Mouse (Mus musculus) neural tube, embryonic 15.5 days (tissue): ENCODE data around the gene Npepps. TPM values are rescaled to one million over a fixed set of nuclear protein-coding genes. Genes with fewer than 3 reads are reported as not detected.
A peak's percentile ranks its signal among the peaks of the same experiment; 100 is the strongest.

ENCODE experiments used
- ATAC-seq: fragments of 200-750 bp; cut with Nextera tagmentation; 2 replicates; pipeline ENCODE4 v1.8.0; 2017; ENCODE audit warnings: mild to moderate bottlenecking, moderate TSS enrichment, moderate library complexity; ENCODE audit not compliant: low FRiP score
- H3K27ac ChIP-seq: fragments of 300-500 bp; sonication (generic); replicated peaks from 2 replicates; pipeline ENCODE4 v1.5.1; 2015; ENCODE audit warnings: mild to moderate bottlenecking, inconsistent platforms
- H3K27me3 ChIP-seq: fragments of 300-500 bp; sonication (generic); replicated peaks from 2 replicates; pipeline ENCODE4 v1.6.1; 2015; ENCODE audit warnings: inconsistent platforms
- H3K36me3 ChIP-seq: fragments of 300-500 bp; sonication (generic); 2 replicates; pipeline ENCODE4 v1.6.1; 2015; ENCODE audit warnings: inconsistent platforms
- H3K4me1 ChIP-seq: fragments of 300-500 bp; sonication (generic); 2 replicates; pipeline ENCODE4 v1.6.1; 2015; ENCODE audit warnings: inconsistent platforms
- H3K4me2 ChIP-seq: fragments of 300-500 bp; sonication (generic); 2 replicates; pipeline ENCODE4 v1.6.1; 2015; ENCODE audit warnings: inconsistent platforms, mild to moderate bottlenecking, moderate library complexity
- H3K4me3 ChIP-seq: fragments of 300-500 bp; sonication (generic); replicated peaks from 2 replicates; pipeline ENCODE4 v1.5.1; 2015; ENCODE audit warnings: mild to moderate bottlenecking, inconsistent platforms
- H3K9ac ChIP-seq: fragments of 300-500 bp; sonication (generic); replicated peaks from 2 replicates; pipeline ENCODE4 v1.6.1; 2015; ENCODE audit warnings: mild to moderate bottlenecking, inconsistent platforms
- H3K9me3 ChIP-seq: fragments of 300-500 bp; sonication (generic); replicated peaks from 2 replicates; pipeline ENCODE4 v1.6.1; 2016; ENCODE audit warnings: inconsistent platforms
- WGBS: fragments of 180-500 bp; shearing (Covaris S2); methylation state at CpG from one replicate; pipeline ENCODE4 v1.1.7; 2015; ENCODE audit warnings: mixed read lengths; 5-methylcytosine and 5-hydroxymethylcytosine counted together
- polyA plus RNA-seq: library from polyadenylated mRNA; unstranded; fragments of >200 nt; fragmentation: Nextera tagmentation; extraction: Ambion mirVana; gene quantifications from 2 replicates; pipeline ENCODE4 v1.2.1, GENCODE M21; 2015

The Npepps gene
- polyA plus RNA-seq, 1 experiment from 2014 or later: 145 TPM

- H3K27ac ChIP-seq: no peak overlapping the region
- no peak overlapping the region for H3K4me2 ChIP-seq
- H3K9me3 ChIP-seq: no peaks in the 10 kb centered on the region
- H3K9ac ChIP-seq: no peak overlapping the region
- no peak for ATAC-seq
- peaks cover 3% of the 10 kb centered on the region; the same call in 1 of the 2 replicates for H3K4me1 ChIP-seq
- no peaks in the 10 kb centered on the region for H3K36me3 ChIP-seq
- WGBS: 58% methylated on average over 11 of the region's 12 CpGs
- H3K4me3 ChIP-seq: no peak overlapping the region
- H3K27me3 ChIP-seq: no peaks in the 10 kb centered on the region
Measured at GRCm38 (mm10) chr11:97289276-97290230, 9.1 kb upstream of the Npepps start.

DNA sequence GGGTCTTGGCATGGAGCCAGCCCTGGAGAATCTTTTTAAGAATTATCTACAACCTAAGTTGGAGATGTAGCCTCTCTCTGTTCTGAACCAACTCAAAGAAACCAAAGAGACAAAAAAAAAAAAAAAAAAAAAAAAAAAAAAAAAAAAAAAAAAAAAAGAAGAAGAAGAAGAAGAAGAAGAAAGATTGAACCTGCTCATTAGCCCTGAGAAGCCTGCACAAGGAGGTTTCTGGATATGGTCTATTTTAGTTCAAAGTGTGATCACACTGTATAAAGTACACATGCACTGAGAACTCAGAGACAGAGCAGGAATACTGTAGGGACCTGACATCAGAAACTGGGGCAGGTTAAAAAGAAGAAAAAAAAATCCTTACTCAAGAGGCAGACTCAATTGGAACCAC, 7.2 kb upstream of the Npepps start:
- H3K9me3 ChIP-seq: no peaks in the 10 kb centered on the region
- ATAC-seq: no peak

DNA sequence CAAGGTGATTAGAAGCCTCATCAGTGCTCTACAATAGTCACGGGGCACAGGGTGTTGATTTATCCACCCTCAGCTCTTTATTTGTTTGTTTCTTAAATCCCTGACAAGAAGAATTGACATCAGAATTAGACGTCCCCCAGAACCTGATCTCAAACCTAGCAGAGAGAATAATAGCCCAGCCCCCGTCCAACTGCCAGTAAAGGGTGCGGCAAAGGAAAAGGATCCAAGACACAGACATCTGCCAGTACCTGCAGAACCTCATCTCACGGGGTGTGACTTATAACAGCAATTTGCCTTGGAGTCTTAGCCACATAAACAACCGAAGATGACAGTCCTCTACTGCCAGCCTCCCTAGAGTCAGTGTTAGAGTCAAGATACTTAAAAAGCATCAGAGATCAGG, 6.5 kb upstream of the Npepps start:
- no peaks in the 10 kb centered on the region for H3K27me3 ChIP-seq
- no peak overlapping the region for H3K4me3 ChIP-seq
- H3K4me2 ChIP-seq: no peak overlapping the region
- peaks cover 3% of the 10 kb centered on the region; the same call in 1 of the 2 replicates for H3K4me1 ChIP-seq
- H3K36me3 ChIP-seq: no peaks in the 10 kb centered on the region
- no peak overlapping the region for H3K27ac ChIP-seq
- H3K9me3 ChIP-seq: no peaks in the 10 kb centered on the region
- WGBS: 57% methylated on average over 6 of the region's 6 CpGs
- H3K9ac ChIP-seq: no peak overlapping the region
- no peak for ATAC-seq

More for the DNA sequence above, 7.2 kb upstream of the Npepps start:
- Histone ChIP-seq H3K4me1 (peaks cover 3% of the 10 kb centered on the region; the same call in 1 of the 2 replicates), H3K9ac (no peak overlapping the region), H3K27me3 (no peaks in the 10 kb centered on the region), H3K27ac (no peak overlapping the region), H3K36me3 (no peaks in the 10 kb centered on the region), H3K4me2 (no peak overlapping the region), H3K4me3 (no peak overlapping the region)

DNA sequence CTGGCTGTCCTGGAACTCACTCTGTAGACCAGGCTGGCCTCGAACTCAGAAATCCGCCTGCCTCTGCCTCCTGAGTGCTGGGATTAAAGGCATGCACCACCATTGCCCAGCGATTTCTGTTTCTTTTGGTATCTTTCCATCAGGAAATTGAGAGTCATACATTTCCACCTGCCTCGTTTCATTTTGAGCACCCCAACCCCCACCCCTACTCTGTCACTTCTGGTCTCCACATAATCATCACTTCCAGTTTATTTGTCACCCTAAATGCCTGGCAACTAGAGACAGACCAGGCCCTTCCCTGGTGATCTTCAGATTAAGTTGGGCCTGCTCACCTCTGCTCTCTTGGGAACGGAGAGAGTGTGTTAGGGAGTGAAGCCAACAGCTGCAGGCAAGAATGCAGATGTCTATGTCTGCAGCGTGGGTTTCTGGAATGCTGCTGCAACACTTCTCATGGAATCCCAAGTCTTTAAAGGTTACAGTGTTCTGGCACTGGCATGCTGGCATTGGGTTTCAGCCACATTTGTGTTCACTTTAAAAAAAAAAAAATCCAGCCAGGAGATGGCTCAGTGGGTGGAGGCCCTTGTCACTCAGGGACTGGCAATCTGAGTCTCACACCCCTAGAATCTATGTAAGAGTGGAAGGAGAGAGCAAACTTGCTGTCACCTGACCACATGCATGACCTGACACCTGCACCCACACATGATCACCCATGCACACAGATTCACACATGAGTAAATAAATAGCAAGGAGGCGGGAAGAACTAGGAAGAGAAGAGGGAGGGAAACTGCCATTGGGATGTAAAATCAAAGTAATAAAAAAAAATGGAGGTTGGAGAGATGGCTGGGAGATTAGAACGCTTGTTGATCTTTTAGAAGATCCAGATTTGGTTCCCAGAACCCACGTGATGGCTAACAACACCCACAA, 5.7 kb upstream of the Npepps start:
- Histone ChIP-seq H3K9ac (no peak overlapping the region), H3K27ac (no peak overlapping the region), H3K36me3 (no peaks in the 10 kb centered on the region), H3K4me3 (no peak overlapping the region), H3K4me1 (peaks cover 4% of the 10 kb centered on the region), H3K4me2 (no peak overlapping the region), H3K9me3 (no peaks in the 10 kb centered on the region), H3K27me3 (no peaks in the 10 kb centered on the region)
- no peak for ATAC-seq
- 82% methylated on average over 9 of the region's 9 CpGs for whole genome bisulfite sequencing

DNA sequence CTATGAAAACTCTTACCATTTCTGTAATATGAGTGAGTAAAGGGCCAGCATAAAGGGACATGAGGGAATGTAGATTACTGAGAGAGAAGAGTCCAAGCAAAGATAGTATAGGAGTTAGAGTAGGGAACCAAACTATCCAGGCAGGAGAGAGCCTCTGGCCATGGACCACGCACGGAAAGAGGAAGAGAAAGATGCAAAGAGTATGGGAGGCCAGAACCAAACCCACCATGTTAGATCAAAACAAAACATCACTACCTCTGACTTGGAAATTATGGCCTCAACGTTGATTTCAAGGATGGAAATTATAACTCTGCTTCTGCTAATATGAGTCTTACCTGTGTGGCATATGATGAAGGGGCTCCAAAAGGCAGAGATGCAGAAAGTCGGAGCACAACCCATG, 4.4 kb upstream of the Npepps start:
- Histone ChIP-seq H3K36me3 (no peaks in the 10 kb centered on the region), H3K4me1 (peaks cover 4% of the 10 kb centered on the region; the same call in 1 of the 2 replicates), H3K27me3 (no peaks in the 10 kb centered on the region), H3K9me3 (no peaks in the 10 kb centered on the region), H3K4me3 (no peak overlapping the region), H3K4me2 (no peak overlapping the region), H3K9ac (no peak overlapping the region), H3K27ac (no peak overlapping the region)
- 81% methylated on average over 4 of the region's 4 CpGs for WGBS
- ATAC-seq: no peak

DNA sequence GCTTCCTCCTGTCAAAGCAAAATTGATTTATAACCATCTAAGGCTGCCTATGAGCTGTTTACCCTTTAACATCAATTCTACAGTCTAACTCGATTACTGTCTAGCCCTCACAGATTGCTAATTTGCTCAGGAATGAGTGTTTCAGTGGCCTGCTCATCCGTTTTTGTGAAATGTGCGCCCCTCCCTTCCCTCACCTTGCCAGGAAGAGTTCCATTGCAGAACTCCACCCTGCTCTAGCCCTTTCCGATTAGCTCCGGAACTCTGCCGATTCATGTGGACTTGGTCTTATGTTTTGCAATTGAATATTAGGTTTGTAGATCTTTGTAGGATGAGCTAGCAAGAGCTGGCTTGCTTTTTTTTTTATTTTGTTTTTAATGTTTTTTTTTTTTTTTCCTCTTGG, 1.7 kb upstream of the Npepps start:
- Histone ChIP-seq H3K36me3 (no peaks in the 10 kb centered on the region), H3K4me1 (peaks cover 21% of the 10 kb centered on the region), H3K4me3 (no peak overlapping the region), H3K9ac (no peak overlapping the region), H3K9me3 (no peaks in the 10 kb centered on the region), H3K4me2 (no peak overlapping the region), H3K27me3 (no peaks in the 10 kb centered on the region), H3K27ac (no peak overlapping the region)
- no peak for ATAC-seq
- 87% methylated on average over 6 of the region's 6 CpGs for WGBS

GRCm38 (mm10) chr11:97279405-97280215, 828 bp downstream of the Npepps start:
- Histone ChIP-seq H3K36me3 (no peaks in the 10 kb centered on the region), H3K9ac (peak overlapping the region; percentile 96), H3K4me1 (peaks cover 29% of the 10 kb centered on the region), H3K27me3 (no peaks in the 10 kb centered on the region), H3K4me3 (peak overlapping the region; percentile 100), H3K9me3 (no peaks in the 10 kb centered on the region), H3K4me2 (peak overlapping the region; percentile 64), H3K27ac (peak overlapping the region; percentile 97)
- ATAC-seq: peak; percentile 82
- under 1% methylated on average over 55 of the region's 64 CpGs for WGBS

DNA sequence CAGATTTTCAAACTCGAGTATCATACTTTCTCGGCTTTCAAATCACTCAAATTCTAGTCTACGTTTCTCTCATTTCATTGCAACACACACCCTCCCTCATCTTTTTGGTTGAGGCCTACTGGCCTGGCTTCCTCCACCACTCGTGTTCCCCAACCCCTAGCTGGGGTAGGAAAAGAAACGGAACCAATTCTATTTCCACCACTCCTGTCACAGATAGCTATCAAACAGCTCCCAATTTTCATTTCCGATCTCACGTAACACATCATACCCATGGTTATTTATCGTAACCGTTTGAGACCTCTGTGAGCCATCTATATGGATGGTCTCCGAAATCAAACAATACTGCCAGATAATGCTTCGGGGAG, 1.4 kb downstream of the Npepps start:
- H3K9ac ChIP-seq: peak overlapping the region; percentile 96
- H3K4me1 ChIP-seq: peaks cover 29% of the 10 kb centered on the region
- H3K27me3 ChIP-seq: no peaks in the 10 kb centered on the region
- peak overlapping the region; percentile 100 for H3K4me3 ChIP-seq
- H3K36me3 ChIP-seq: no peaks in the 10 kb centered on the region
- H3K4me2 ChIP-seq: peak overlapping the region; percentile 64
- peak overlapping the region; percentile 97 for H3K27ac ChIP-seq
- no peaks in the 10 kb centered on the region for H3K9me3 ChIP-seq
- 18% methylated on average over 11 of the region's 11 CpGs for WGBS
- no peak for ATAC-seq

GRCm38 (mm10) chr11:97278456-97278855, 2.0 kb downstream of the Npepps start:
- Histone ChIP-seq H3K4me1 (peaks cover 29% of the 10 kb centered on the region), H3K36me3 (no peaks in the 10 kb centered on the region), H3K9ac (peak overlapping the region; percentile 96; the same call in 1 of the 2 replicates), H3K9me3 (no peaks in the 10 kb centered on the region), H3K27ac (no peak overlapping the region; the same call in 1 of the 2 replicates), H3K27me3 (no peaks in the 10 kb centered on the region), H3K4me2 (peak overlapping the region; percentile 64), H3K4me3 (peak overlapping the region; percentile 100)
- no peak for ATAC-seq
- WGBS: 79% methylated on average over 6 of the region's 6 CpGs

DNA sequence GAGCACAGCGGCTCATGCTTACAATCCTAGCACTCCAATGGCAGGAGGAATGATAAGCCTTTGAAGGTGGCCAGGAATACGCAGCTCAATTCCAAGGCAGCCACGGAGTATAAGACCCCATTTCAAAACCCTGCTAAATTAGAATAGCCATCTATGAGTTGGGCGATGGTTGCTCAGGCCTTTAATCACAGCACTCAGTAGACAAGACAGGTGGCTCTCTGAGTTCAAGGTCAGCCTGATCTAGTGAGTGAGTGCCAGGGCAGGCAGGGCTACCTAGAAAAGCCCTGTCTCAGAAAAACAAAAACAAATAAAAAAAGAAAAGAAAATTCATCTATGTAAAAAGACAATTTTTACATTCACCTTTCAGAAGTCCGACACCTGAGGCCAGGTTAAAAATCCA, 3.3 kb downstream of the Npepps start:
- 86% methylated on average over 5 of the region's 5 CpGs for WGBS
- no peak overlapping the region for H3K4me3 ChIP-seq
- no peak for ATAC-seq
- H3K27me3 ChIP-seq: no peaks in the 10 kb centered on the region
- no peaks in the 10 kb centered on the region for H3K36me3 ChIP-seq
- no peaks in the 10 kb centered on the region for H3K9me3 ChIP-seq
- no peak overlapping the region; the same call in 1 of the 2 replicates for H3K4me2 ChIP-seq
- H3K4me1 ChIP-seq: peaks cover 29% of the 10 kb centered on the region
- no peak overlapping the region for H3K9ac ChIP-seq
- no peak overlapping the region for H3K27ac ChIP-seq

- Histone ChIP-seq H3K27ac (no peak overlapping the region), H3K27me3 (no peaks in the 10 kb centered on the region), H3K4me1 (peaks cover 28% of the 10 kb centered on the region), H3K4me2 (no peak overlapping the region), H3K36me3 (no peaks in the 10 kb centered on the region), H3K4me3 (no peak overlapping the region), H3K9ac (no peak overlapping the region), H3K9me3 (no peaks in the 10 kb centered on the region)
- 16% methylated on average over 1 of the region's 1 CpGs for WGBS
- ATAC-seq: no peak
Measured at GRCm38 (mm10) chr11:97276019-97276418, 4.4 kb downstream of the Npepps start.
